Mouse (Mus musculus): Measurements from ENCODE around the gene Ascc3.
A peak's percentile ranks its signal among the peaks of the same experiment; 100 is the strongest.

Ascc3 gene

GRCm38 (mm10) chr10:50893546-50893945 is 301.1 kb downstream of the Ascc3 start:
- H3K4me1 ChIP-seq (replicated peaks; ENCODE audit: low read depth, low read length) = peaks cover 24% of the 10 kb centered on the region
- peaks cover 85% of the 10 kb centered on the region for H3K27me3 ChIP-seq (ENCODE audit: insufficient read depth, low read length)
- H3K36me3 ChIP-seq (ENCODE audit: insufficient read depth, low read length) = no peaks in the 10 kb centered on the region
- TF ChIP-seq CTCF (conservative IDR thresholded peaks at IDR 0.05; ENCODE audit: low read length) (no peak), POU5F1 (IDR thresholded peaks at IDR 0.05; ENCODE audit: borderline replicate concordance, low read length) (no peak), NANOG (IDR thresholded peaks at IDR 0.05; ENCODE audit: borderline replicate concordance, low read length) (no peak)
- no peak overlapping the region for H3K4me3 ChIP-seq (replicated peaks; ENCODE audit: low read length)
- no peaks in the 10 kb centered on the region for H3K9me3 ChIP-seq (ENCODE audit: low read length)

GRCm38 (mm10) chr10:50894170-50894991 is 301.9 kb downstream of the Ascc3 start, which contains the start of gene Sim1:
TSS of gene Sim1 (plus strand) at chr10:50894754.
- TF ChIP-seq CTCF (conservative IDR thresholded peaks at IDR 0.05; ENCODE audit: low read length) = no peak
- no peak for TF ChIP-seq NANOG (IDR thresholded peaks at IDR 0.05; ENCODE audit: borderline replicate concordance, low read length)
- TF ChIP-seq POU5F1 (IDR thresholded peaks at IDR 0.05; ENCODE audit: borderline replicate concordance, low read length) = no peak
- H3K27me3 ChIP-seq (ENCODE audit: insufficient read depth, low read length) = peaks cover 86% of the 10 kb centered on the region
- peaks cover 24% of the 10 kb centered on the region for H3K4me1 ChIP-seq (replicated peaks; ENCODE audit: low read depth, low read length)
- H3K4me3 ChIP-seq (replicated peaks; ENCODE audit: low read length) = peak within 1 kb of the TSS; percentile 78
- H3K36me3 ChIP-seq (ENCODE audit: insufficient read depth, low read length) = no peaks in the 10 kb centered on the region
- H3K9me3 ChIP-seq (ENCODE audit: low read length) = no peaks in the 10 kb centered on the region

DNA sequence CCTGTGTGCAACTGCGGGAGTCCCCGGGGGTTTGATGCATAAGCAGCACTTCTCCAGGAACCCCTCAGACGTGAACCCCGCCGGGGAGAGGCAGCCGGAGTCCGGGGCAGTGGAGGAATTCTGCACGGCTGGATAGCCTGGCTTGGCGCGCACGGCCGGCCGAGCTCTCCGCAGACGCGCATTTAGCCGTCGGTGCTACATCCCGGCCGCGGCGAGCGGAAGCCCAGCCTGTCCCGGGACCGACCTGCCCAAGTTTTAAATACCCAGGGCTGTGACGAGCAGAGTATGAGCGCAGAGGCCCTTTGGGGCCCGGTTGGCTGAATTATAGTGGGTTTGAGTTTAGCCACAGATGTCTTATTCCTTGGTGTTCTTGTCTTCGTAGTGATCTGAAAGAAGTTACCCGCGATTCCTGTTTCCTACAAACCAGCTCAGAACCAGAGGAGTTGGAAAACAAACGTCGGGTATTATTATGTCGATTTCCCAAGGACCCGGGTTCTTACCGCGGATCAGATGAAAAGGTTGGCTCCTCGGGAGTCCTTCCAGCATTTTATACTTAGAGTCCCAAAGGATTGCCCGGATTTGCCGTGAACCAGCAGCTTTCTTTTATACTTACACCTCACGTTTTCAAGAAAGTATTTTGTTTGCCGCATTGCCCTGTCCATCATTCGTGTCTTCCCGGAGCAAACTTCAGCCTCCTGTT is 302.8 kb downstream of the Ascc3 start:
- peaks cover 26% of the 10 kb centered on the region for H3K4me1 ChIP-seq (replicated peaks; ENCODE audit: low read depth, low read length)
- H3K36me3 ChIP-seq (ENCODE audit: insufficient read depth, low read length) = no peaks in the 10 kb centered on the region
- TF ChIP-seq CTCF (conservative IDR thresholded peaks at IDR 0.05; ENCODE audit: low read length) = no peak
- no peak for TF ChIP-seq NANOG (IDR thresholded peaks at IDR 0.05; ENCODE audit: borderline replicate concordance, low read length)
- TF ChIP-seq POU5F1 (IDR thresholded peaks at IDR 0.05; ENCODE audit: borderline replicate concordance, low read length) = no peak
- H3K4me3 ChIP-seq (replicated peaks; ENCODE audit: low read length) = peak overlapping the region; percentile 78
- H3K9me3 ChIP-seq (ENCODE audit: low read length) = no peaks in the 10 kb centered on the region
- peaks cover 85% of the 10 kb centered on the region for H3K27me3 ChIP-seq (ENCODE audit: insufficient read depth, low read length)

DNA sequence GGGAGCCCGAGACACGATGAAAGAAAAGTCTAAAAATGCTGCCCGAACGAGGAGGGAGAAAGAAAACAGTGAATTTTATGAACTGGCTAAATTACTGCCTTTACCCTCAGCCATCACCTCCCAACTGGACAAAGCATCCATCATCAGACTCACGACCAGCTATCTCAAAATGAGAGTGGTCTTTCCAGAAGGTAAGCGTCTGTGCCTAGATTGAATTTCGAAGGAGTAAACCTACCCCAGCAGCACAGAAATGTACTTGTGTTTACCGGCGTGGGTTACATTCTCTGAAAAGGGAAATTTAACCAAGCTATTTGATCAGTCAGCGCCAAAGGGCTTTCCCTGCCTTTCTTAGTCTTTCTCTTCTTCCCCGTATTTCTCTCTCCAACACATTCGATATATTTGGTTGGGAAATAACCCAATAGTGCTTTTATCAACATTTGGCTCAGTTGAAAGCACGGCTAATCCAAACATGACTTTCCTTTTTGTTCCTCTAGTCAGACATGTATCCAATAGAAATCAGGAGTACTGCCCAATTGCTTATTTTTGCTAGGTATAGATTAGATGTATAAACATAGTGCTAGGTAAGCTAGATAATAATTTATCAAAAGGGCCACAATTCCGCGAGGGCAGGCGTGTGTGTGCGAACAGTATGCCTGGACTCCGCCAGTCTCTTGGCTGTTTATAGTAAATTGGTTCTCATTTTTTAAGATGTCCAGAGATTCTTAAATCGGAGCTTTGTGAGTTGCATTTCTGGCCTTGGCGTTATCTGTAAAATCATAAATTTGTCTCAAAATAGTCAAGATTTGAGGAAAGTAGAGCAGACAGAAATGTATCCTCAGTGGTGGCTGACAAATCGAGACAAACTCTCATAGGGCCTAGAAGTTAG is 303.7 kb downstream of the Ascc3 start:
- Histone ChIP-seq H3K36me3 (ENCODE audit: insufficient read depth, low read length) (no peaks in the 10 kb centered on the region), H3K9me3 (ENCODE audit: low read length) (no peaks in the 10 kb centered on the region), H3K4me3 (replicated peaks; ENCODE audit: low read length) (no peak overlapping the region), H3K27me3 (ENCODE audit: insufficient read depth, low read length) (peaks cover 86% of the 10 kb centered on the region), H3K4me1 (replicated peaks; ENCODE audit: low read depth, low read length) (peaks cover 34% of the 10 kb centered on the region)
- TF ChIP-seq NANOG (IDR thresholded peaks at IDR 0.05; ENCODE audit: borderline replicate concordance, low read length) (no peak), CTCF (conservative IDR thresholded peaks at IDR 0.05; ENCODE audit: low read length) (no peak), POU5F1 (IDR thresholded peaks at IDR 0.05; ENCODE audit: borderline replicate concordance, low read length) (no peak)

DNA sequence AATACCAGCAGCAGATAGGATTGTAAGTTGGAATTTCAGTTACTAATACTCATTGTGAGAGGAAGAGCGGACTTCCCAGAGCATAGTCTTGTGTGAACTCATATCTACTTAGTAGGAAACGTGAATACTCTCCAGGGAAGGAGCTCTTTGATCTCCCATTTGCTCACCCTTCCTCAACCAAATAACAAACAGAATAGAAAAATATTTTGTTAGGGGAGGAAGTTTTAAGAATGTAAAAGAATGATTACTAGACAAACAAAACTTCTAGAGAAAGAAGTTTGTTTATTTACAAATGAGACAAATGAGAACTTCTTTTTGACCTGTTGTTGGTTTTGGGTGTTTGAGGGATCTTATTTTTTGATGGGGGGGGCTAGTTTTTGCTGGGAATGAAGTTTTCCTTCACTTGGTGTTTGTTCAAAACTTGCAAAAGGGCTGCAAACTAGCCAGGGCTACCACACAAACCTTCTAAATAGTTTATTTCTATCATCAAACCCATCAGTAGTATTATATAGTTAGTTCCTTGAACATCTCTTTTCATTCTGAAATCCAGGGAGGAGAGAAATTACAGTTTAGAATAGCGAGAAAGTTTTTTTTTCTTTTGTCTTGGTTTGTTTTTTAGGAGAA is 304.4 kb downstream of the Ascc3 start:
- TF ChIP-seq POU5F1 (IDR thresholded peaks at IDR 0.05; ENCODE audit: borderline replicate concordance, low read length) (no peak), CTCF (conservative IDR thresholded peaks at IDR 0.05; ENCODE audit: low read length) (no peak), NANOG (IDR thresholded peaks at IDR 0.05; ENCODE audit: borderline replicate concordance, low read length) (no peak)
- no peak overlapping the region for H3K4me3 ChIP-seq (replicated peaks; ENCODE audit: low read length)
- peaks cover 36% of the 10 kb centered on the region for H3K4me1 ChIP-seq (replicated peaks; ENCODE audit: low read depth, low read length)
- H3K27me3 ChIP-seq (ENCODE audit: insufficient read depth, low read length) = peaks cover 86% of the 10 kb centered on the region
- H3K9me3 ChIP-seq (ENCODE audit: low read length) = no peaks in the 10 kb centered on the region
- H3K36me3 ChIP-seq (ENCODE audit: insufficient read depth, low read length) = no peaks in the 10 kb centered on the region

GRCm38 (mm10) chr10:50897530-50898471 is 305.3 kb downstream of the Ascc3 start:
- TF ChIP-seq CTCF (conservative IDR thresholded peaks at IDR 0.05; ENCODE audit: low read length) (peak; percentile 75), NANOG (IDR thresholded peaks at IDR 0.05; ENCODE audit: borderline replicate concordance, low read length) (no peak)
- no peaks in the 10 kb centered on the region for H3K9me3 ChIP-seq (ENCODE audit: low read length)
- peaks cover 86% of the 10 kb centered on the region for H3K27me3 ChIP-seq (ENCODE audit: insufficient read depth, low read length)
- no peak overlapping the region for H3K4me3 ChIP-seq (replicated peaks; ENCODE audit: low read length)
- peaks cover 36% of the 10 kb centered on the region for H3K4me1 ChIP-seq (replicated peaks; ENCODE audit: low read depth, low read length)
- H3K36me3 ChIP-seq (ENCODE audit: insufficient read depth, low read length) = no peaks in the 10 kb centered on the region

DNA sequence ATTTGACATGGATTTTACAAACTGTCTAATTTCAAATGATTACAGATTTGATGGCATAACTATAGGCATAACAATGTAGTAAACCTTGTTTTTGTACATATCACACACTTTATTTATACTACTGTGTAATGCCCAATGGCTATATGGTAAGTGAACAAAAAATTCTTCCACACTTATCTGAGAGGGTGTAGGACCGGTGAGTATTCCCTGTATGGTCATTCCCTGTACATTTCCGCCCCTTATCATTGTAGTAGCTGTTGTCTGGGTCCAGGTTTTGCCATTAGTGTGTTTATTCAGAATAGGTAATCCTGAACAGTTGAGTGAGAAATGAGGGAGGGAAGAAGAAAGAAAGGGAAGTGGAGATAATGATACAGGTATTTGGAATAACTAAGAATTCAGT is 306.2 kb downstream of the Ascc3 start:
- no peak for TF ChIP-seq POU5F1 (IDR thresholded peaks at IDR 0.05; ENCODE audit: borderline replicate concordance, low read length)
- no peak for TF ChIP-seq NANOG (IDR thresholded peaks at IDR 0.05; ENCODE audit: borderline replicate concordance, low read length)
- TF ChIP-seq CTCF (conservative IDR thresholded peaks at IDR 0.05; ENCODE audit: low read length) = no peak
- H3K4me3 ChIP-seq (replicated peaks; ENCODE audit: low read length) = no peak overlapping the region
- peaks cover 39% of the 10 kb centered on the region for H3K4me1 ChIP-seq (replicated peaks; ENCODE audit: low read depth, low read length)
- H3K9me3 ChIP-seq (ENCODE audit: low read length) = no peaks in the 10 kb centered on the region
- H3K27me3 ChIP-seq (ENCODE audit: insufficient read depth, low read length) = peaks cover 85% of the 10 kb centered on the region
- no peaks in the 10 kb centered on the region for H3K36me3 ChIP-seq (ENCODE audit: insufficient read depth, low read length)
